Mouse (Mus musculus) spleen, postnatal 36 days (tissue): ENCODE data around the gene Dcpp1.

Experiments used
- DNase-seq, 2 experiments: peaks; one replicate each; pipeline ENCODE4 v3.0.0; 2022; ENCODE audit warnings: low spot score in 2 of 2, mixed read lengths in 1 of 2

Dcpp1 gene

DNA sequence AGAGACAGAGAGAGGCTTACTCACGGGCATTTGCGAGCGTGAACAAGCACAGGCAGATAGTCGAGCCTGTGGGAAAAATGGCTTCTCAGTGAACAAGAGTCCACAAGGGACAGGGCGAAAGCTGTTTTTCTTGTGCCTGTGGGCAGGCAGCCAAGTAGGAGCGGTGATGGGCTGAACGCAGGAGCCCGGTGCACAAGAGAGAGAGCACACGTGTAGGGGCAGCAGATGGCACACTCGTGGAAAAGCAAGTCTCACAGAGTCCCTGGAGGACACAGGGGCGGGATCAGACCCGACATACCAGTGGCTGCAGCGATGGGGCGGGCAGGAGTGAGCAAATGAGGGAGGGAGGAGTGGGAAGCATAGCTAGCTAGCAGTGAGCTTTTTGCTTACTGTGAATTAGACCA, 44.4 kb downstream of the Dcpp1 start:
- DNase-seq, result peak; percentile 13 to 25

DNA sequence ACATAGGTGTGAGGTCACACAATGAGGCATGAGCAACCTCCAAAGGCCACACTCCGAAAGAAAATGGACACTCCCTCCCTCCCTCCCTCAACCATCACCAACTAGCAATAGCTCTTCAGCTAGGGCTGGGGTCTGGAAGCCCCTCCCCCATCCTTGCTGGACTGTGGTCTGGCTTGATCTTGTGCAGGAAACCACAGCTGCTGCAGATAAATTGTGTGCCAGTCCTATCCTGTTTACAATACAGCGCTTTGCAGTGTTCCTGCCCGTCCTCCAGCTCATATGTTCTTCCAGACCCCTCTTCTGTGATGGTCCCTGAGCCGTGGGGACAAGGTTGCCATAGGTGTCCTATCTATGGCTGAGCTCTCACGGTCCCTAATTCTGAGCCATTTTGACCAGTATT, 50.5 kb downstream of the Dcpp1 start:
- no peak for DNase-seq
